In genomic region chr6:32527518-32527917, GRCm38 (mm10) we compare ENCODE assay signal across 20 mouse cellular contexts.
"Had no signal": no experiment of that assay in that cellular context is flagged by ENCODE, and none has a peak within 500 bp of the region (broad histone marks: within the 10 kb centered on the region; RNA-seq: fewer than 3 reads in every experiment).

No protein-coding gene starts in this region.

- H3K4me2 ChIP-seq: kidney, embryonic 15.5 days; limb, embryonic 12.5 days; limb, embryonic 15.5 days; liver, embryonic 11.5 days; midbrain, embryonic 13.5 days; neural tube, embryonic 13.5 days had no signal

- ATAC-seq: intestine, embryonic 16.5 days; liver, postnatal 0 days; midbrain, embryonic 13.5 days; midbrain, embryonic 16.5 days had no signal

- H3K9me3 ChIP-seq: kidney, embryonic 15.5 days; limb, embryonic 12.5 days; limb, embryonic 15.5 days; midbrain, embryonic 13.5 days; neural tube, embryonic 13.5 days had no signal

- H3K9ac ChIP-seq: kidney, embryonic 15.5 days; limb, embryonic 12.5 days; limb, embryonic 15.5 days; liver, embryonic 14.5 days; liver, postnatal 0 days; midbrain, embryonic 13.5 days; neural tube, embryonic 13.5 days had no signal

- DNase-seq: kidney, adult 2 months; kidney, postnatal 10 days; kidney, postnatal 36 days; layer of hippocampus, postnatal 36 days; left cerebral cortex, postnatal 4 days; liver, postnatal 0 days; retina, postnatal 1 day; thymus, adult 18-20 months; thymus, postnatal 36 days had no signal

- H3K4me1 ChIP-seq: kidney, embryonic 15.5 days; limb, embryonic 12.5 days; neural tube, embryonic 13.5 days had no signal

- H3K27me3 ChIP-seq: kidney, embryonic 15.5 days; limb, embryonic 12.5 days; limb, embryonic 15.5 days; midbrain, embryonic 13.5 days; neural tube, embryonic 13.5 days had no signal

- H3K36me3 ChIP-seq: kidney, embryonic 15.5 days; limb, embryonic 12.5 days; limb, embryonic 15.5 days; midbrain, embryonic 13.5 days; neural tube, embryonic 13.5 days had no signal

- H3K27ac ChIP-seq: kidney, embryonic 15.5 days; left cerebral cortex, adult 2 months; limb, embryonic 12.5 days; limb, embryonic 15.5 days; liver, embryonic 14.5 days; midbrain, embryonic 13.5 days; neural tube, embryonic 13.5 days had no signal

- H3K4me3 ChIP-seq: kidney, embryonic 15.5 days; left cerebral cortex, adult 2 months; limb, embryonic 12.5 days; limb, embryonic 15.5 days; midbrain, embryonic 13.5 days; myocyte; neural tube, embryonic 13.5 days had no signal
